Mouse (Mus musculus): ENCODE data around the gene Gtf2h5. TPM values are rescaled to one million over a fixed set of nuclear protein-coding genes. Genes with fewer than 3 reads are reported as not detected.

The Gtf2h5 gene
- 135 and 139 TPM in 2 replicates for polyA plus RNA-seq (2015; fragmentation: Nextera tagmentation; extraction: Ambion mirVana)

- ATAC-seq (peak; percentile 98), DNase-seq (ENCODE audit: low spot score) (peak; percentile 97)
- WGBS, result under 1% methylated on average over 70 of the region's 70 CpGs
These were observed at the start of gene Gtf2h5, which contains the start of gene Serac1 for GRCm38 (mm10) chr17:6079287-6080122. TSS of gene Gtf2h5 (plus strand) at chr17:6079786. TSS of gene Serac1 (minus strand) at chr17:6079741.

DNA sequence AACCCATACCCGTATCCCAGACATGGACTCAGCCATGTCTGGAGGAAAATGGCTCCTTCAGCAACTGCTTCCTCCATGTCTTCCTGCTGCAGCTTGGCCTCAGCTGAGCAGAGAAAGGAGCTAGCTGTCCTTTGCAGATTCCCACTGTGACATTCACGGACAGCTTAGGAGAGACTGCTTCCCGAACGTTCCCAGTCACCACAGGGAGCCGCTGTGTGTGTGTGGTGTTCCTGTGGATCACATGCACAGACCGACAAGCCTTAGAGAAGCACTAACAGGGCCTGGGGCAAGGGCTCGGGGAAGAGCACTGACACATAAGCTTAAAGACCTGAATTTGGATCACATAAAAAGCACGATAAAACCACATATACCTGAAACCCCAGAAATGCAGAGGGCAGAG lies 43.9 kb upstream of the Gtf2h5 start:
- 69% methylated on average over 8 of the region's 8 CpGs for WGBS
- Histone ChIP-seq H3K27ac (ENCODE audit: low read length) (no peak overlapping the region), H3K9ac (replicated peaks; ENCODE audit: low read depth) (no peak overlapping the region), H3K4me3 (ENCODE audit: low read depth, low read length) (no peak overlapping the region), H3K4me2 (replicated peaks; ENCODE audit: low read depth, low read length) (no peak overlapping the region), H3K4me1 (ENCODE audit: insufficient read depth, low read depth, low read length) (no peaks in the 10 kb centered on the region), H3K9me3 (ENCODE audit: low read length) (no peaks in the 10 kb centered on the region), H3K27me3 (replicated peaks; ENCODE audit: insufficient read depth, low read length) (no peaks in the 10 kb centered on the region), H3K36me3 (ENCODE audit: insufficient read depth, low read length) (no peaks in the 10 kb centered on the region)
- no peak for DNase-seq (ENCODE audit: low spot score)
- ATAC-seq, result no peak
- TF ChIP-seq EP300 (IDR thresholded peaks at IDR 0.05), result no peak
- TF ChIP-seq CTCF (IDR thresholded peaks at IDR 0.05), result no peak

More at GRCm38 (mm10) chr17:6079287-6080122, at the start of gene Gtf2h5, which contains the start of gene Serac1:
- Histone ChIP-seq H3K4me1 (ENCODE audit: insufficient read depth, low read depth, low read length) (peaks cover 4% of the 10 kb centered on the region; the same call in 1 of the 2 replicates), H3K27ac (ENCODE audit: low read length) (peak within 1 kb of the TSS; percentile 92), H3K36me3 (ENCODE audit: insufficient read depth, low read length) (0 out of 2 replicates have a peak, but pooled peaks cover 4% of the 10 kb centered on the region), H3K27me3 (replicated peaks; ENCODE audit: insufficient read depth, low read length) (no peaks in the 10 kb centered on the region), H3K9me3 (ENCODE audit: low read length) (no peaks in the 10 kb centered on the region), H3K4me3 (ENCODE audit: low read depth, low read length) (peak within 1 kb of the TSS; percentile 77), H3K4me2 (replicated peaks; ENCODE audit: low read depth, low read length) (peak within 1 kb of the TSS; percentile 68), H3K9ac (replicated peaks; ENCODE audit: low read depth) (peak within 1 kb of the TSS; percentile 84)
- TF ChIP-seq EP300 (IDR thresholded peaks at IDR 0.05) (no peak), CTCF (IDR thresholded peaks at IDR 0.05) (peak; percentile 6; the same call in 1 of the 2 replicates)

DNA sequence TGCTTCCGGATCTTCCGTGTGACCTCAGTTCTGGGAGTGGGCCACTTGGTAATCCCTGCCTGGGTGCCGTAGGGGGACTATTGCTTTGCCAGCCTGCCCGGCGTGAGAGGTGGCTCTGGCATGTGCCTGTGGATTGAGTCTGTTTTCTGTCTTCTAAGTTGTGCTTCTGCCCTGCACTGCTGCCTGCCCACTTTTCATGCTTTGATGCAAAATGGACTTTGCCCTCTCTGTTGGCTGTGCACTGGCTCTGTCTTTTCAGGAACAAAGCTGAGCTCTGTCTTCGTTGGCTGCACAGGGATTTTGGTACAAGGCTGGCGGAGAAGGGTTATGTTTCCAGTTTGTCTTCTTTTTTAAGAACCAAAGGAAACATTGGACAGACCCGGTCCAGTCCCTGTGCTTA lies 43.1 kb upstream of the Gtf2h5 start:
- no peak overlapping the region for H3K4me2 ChIP-seq (replicated peaks; ENCODE audit: low read depth, low read length)
- H3K9ac ChIP-seq (replicated peaks; ENCODE audit: low read depth), result no peak overlapping the region
- 93% methylated on average over 8 of the region's 8 CpGs for WGBS

GRCm38 (mm10) chr17:6036872-6037271 lies 42.7 kb upstream of the Gtf2h5 start:
- Histone ChIP-seq H3K27ac (ENCODE audit: low read length) (no peak overlapping the region), H3K4me1 (ENCODE audit: insufficient read depth, low read depth, low read length) (no peaks in the 10 kb centered on the region), H3K36me3 (ENCODE audit: insufficient read depth, low read length) (no peaks in the 10 kb centered on the region; the same call in 1 of the 2 replicates), H3K27me3 (replicated peaks; ENCODE audit: insufficient read depth, low read length) (no peaks in the 10 kb centered on the region), H3K4me3 (ENCODE audit: low read depth, low read length) (no peak overlapping the region), H3K9ac (replicated peaks; ENCODE audit: low read depth) (no peak overlapping the region), H3K9me3 (ENCODE audit: low read length) (no peaks in the 10 kb centered on the region), H3K4me2 (replicated peaks; ENCODE audit: low read depth, low read length) (no peak overlapping the region)
- TF ChIP-seq CTCF (IDR thresholded peaks at IDR 0.05), result no peak
- no peak for TF ChIP-seq EP300 (IDR thresholded peaks at IDR 0.05)
- DNase-seq (ENCODE audit: low spot score) (no peak), ATAC-seq (no peak)
- 88% methylated on average over 11 of the region's 11 CpGs for WGBS

More for the DNA sequence above, 43.1 kb upstream of the Gtf2h5 start:
- H3K9me3 ChIP-seq (ENCODE audit: low read length), result no peaks in the 10 kb centered on the region
- ATAC-seq (no peak), DNase-seq (ENCODE audit: low spot score) (no peak)
- H3K36me3 ChIP-seq (ENCODE audit: insufficient read depth, low read length), result no peaks in the 10 kb centered on the region
- TF ChIP-seq EP300 (IDR thresholded peaks at IDR 0.05), result no peak
- TF ChIP-seq CTCF (IDR thresholded peaks at IDR 0.05), result no peak
- H3K4me3 ChIP-seq (ENCODE audit: low read depth, low read length), result no peak overlapping the region
- H3K27ac ChIP-seq (ENCODE audit: low read length), result no peak overlapping the region
- no peaks in the 10 kb centered on the region for H3K27me3 ChIP-seq (replicated peaks; ENCODE audit: insufficient read depth, low read length)
- H3K4me1 ChIP-seq (ENCODE audit: insufficient read depth, low read depth, low read length), result no peaks in the 10 kb centered on the region

GRCm38 (mm10) chr17:6037507-6037906 lies 42.1 kb upstream of the Gtf2h5 start:
- DNase-seq (ENCODE audit: low spot score), result peak; percentile 19
- 55% methylated on average over 10 of the region's 10 CpGs for WGBS
- H3K27me3 ChIP-seq (replicated peaks; ENCODE audit: insufficient read depth, low read length), result no peaks in the 10 kb centered on the region
- no peak overlapping the region for H3K27ac ChIP-seq (ENCODE audit: low read length)
- TF ChIP-seq CTCF (IDR thresholded peaks at IDR 0.05) (no peak), EP300 (IDR thresholded peaks at IDR 0.05) (no peak)
- H3K9ac ChIP-seq (replicated peaks; ENCODE audit: low read depth), result no peak overlapping the region
- peak; percentile 54 for ATAC-seq
- H3K9me3 ChIP-seq (ENCODE audit: low read length), result no peaks in the 10 kb centered on the region
- no peaks in the 10 kb centered on the region for H3K4me1 ChIP-seq (ENCODE audit: insufficient read depth, low read depth, low read length)
- no peak overlapping the region for H3K4me3 ChIP-seq (ENCODE audit: low read depth, low read length)
- H3K4me2 ChIP-seq (replicated peaks; ENCODE audit: low read depth, low read length), result no peak overlapping the region
- no peaks in the 10 kb centered on the region; the same call in 1 of the 2 replicates for H3K36me3 ChIP-seq (ENCODE audit: insufficient read depth, low read length)

DNA sequence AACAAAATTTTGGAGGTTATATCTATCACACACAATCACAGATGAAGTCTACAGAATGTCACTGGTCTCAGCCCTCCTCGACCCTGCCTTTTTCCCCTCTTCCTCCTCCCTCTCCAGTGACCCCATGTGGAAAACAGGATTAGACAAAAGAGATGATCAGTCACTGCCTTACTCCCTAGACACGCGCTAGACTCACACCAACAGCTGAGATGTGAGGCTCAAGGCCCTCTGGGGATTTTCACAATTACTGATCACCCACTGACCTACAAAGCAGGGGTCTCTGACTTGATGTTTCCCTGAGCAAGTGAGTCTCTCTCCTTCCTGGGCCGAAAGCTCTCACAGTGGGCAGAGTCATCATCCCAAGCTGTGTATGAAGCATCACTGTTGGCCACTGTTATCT lies 26.8 kb upstream of the Gtf2h5 start:
- DNase-seq (ENCODE audit: low spot score) (no peak), ATAC-seq (no peak)
- H3K9me3 ChIP-seq (ENCODE audit: low read length), result no peaks in the 10 kb centered on the region
- no peaks in the 10 kb centered on the region for H3K4me1 ChIP-seq (ENCODE audit: insufficient read depth, low read depth, low read length)
- no peak overlapping the region for H3K9ac ChIP-seq (replicated peaks; ENCODE audit: low read depth)
- WGBS, result 80% methylated on average over 4 of the region's 4 CpGs
- no peak overlapping the region for H3K27ac ChIP-seq (ENCODE audit: low read length)
- H3K36me3 ChIP-seq (ENCODE audit: insufficient read depth, low read length), result peaks cover 4% of the 10 kb centered on the region; the same call in 1 of the 2 replicates
- no peaks in the 10 kb centered on the region for H3K27me3 ChIP-seq (replicated peaks; ENCODE audit: insufficient read depth, low read length)
- H3K4me2 ChIP-seq (replicated peaks; ENCODE audit: low read depth, low read length), result no peak overlapping the region
- TF ChIP-seq CTCF (IDR thresholded peaks at IDR 0.05) (no peak), EP300 (IDR thresholded peaks at IDR 0.05) (no peak)
- H3K4me3 ChIP-seq (ENCODE audit: low read depth, low read length), result no peak overlapping the region
